Mouse (Mus musculus): ENCODE results near the gene Ccl22. TPM values are rescaled to one million over a fixed set of nuclear protein-coding genes. Genes with fewer than 3 reads are reported as not detected.

The Ccl22 gene
- total RNA-seq, 1 experiment: 6.1 TPM

DNA sequence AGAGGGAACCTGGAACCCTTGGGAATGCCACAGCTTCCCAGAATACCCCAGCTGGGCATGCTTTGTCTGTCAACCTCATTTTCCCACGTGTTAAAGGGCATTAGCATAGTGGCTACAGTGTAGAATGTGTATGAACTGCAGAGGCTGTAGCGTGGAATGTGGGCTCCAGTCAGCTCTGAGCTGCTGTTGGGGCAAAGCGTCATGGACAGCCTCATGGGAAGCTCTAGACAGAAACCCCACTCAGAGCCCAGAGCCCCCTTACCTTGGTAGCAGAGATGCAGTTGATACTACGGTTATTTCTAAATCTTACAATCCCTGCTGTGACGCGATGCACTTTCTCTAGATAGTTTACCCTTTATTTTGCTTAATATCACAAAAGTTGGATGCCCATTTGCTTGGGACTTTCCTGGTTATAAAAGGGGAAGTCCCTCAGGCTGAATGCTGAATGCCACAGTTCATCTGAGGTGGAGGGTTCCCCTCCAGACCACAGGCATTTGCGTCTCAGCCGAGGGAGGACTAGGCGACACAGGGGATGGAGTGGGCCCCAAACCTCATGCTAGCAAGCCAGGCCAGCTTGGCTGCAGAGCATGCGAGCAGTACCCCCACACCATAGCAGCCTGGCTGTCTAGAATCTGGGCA is 33.6 kb downstream of the Ccl22 start:
- H3K9me3 ChIP-seq (ENCODE audit: control insufficient read depth, insufficient read depth, low read depth, low read length): no peaks in the 10 kb centered on the region
- no peaks in the 10 kb centered on the region for H3K36me3 ChIP-seq (ENCODE audit: control insufficient read depth, insufficient read depth, low read length, poor library complexity, severe bottlenecking)
- DNase-seq (ENCODE audit: low read depth, low spot score): no peak
- no peak for TF ChIP-seq ZNF384 (IDR thresholded peaks at IDR 0.05; ENCODE audit: low read depth, low read length)
- no peak for TF ChIP-seq ZC3H11A (IDR thresholded peaks at IDR 0.05; ENCODE audit: borderline replicate concordance, low read depth, low read length)
- TF ChIP-seq MAFK (IDR thresholded peaks at IDR 0.05; ENCODE audit: insufficient read depth, low read depth, low read length): no peak
- TF ChIP-seq CHD2 (IDR thresholded peaks at IDR 0.05; ENCODE audit: low read depth, low read length): no peak
- TF ChIP-seq HCFC1 (IDR thresholded peaks at IDR 0.05; ENCODE audit: borderline replicate concordance, insufficient read depth, low read length): no peak
- no peak overlapping the region for H3K4me3 ChIP-seq (ENCODE audit: insufficient read depth in 1 of 2, low read depth in 1 of 2, low read length in 2 of 2, poor library complexity in 1 of 2, severe bottlenecking in 1 of 2)
- H3K27ac ChIP-seq (ENCODE audit: insufficient read depth, low read depth, low read length, poor library complexity, severe bottlenecking): no peak overlapping the region
- peaks cover 0 to 10% of the 10 kb centered on the region in 2 experiments; a peak in 1 of 4 replicates for H3K4me1 ChIP-seq (ENCODE audit: control insufficient read depth in 2 of 2, insufficient read depth in 2 of 2, low read length in 2 of 2, poor library complexity in 1 of 2)
- in situ Hi-C loops (cut with MboI; ENCODE audit: low sequenced_read_pairs in 2 of 2, unreplicated experiment in 2 of 2): no loop called here
- no peak overlapping the region for H3K9ac ChIP-seq (ENCODE audit: insufficient read depth, low read depth, low read length, poor library complexity, severe bottlenecking)

DNA sequence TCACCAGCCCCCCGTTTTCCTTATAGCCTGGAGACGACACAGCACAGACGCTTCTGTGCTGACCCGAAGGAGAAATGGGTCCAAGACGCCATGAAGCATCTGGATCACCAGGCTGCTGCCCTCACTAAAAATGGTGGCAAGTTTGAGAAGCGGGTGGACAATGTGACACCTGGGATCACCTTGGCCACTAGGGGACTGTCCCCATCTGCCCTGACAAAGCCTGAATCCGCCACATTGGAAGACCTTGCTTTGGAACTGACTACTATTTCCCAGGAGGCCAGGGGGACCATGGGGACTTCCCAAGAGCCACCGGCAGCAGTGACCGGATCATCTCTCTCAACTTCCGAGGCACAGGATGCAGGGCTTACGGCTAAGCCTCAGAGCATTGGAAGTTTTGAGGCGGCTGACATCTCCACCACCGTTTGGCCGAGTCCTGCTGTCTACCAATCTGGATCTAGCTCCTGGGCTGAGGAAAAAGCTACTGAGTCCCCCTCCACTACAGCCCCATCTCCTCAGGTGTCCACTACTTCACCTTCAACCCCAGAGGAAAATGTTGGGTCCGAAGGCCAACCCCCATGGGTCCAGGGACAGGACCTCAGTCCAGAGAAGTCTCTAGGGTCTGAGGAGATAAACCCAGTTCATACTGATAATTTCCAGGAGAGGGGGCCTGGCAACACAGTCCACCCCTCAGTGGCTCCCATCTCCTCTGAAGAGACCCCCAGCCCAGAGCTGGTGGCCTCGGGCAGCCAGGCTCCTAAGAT is 34.3 kb downstream of the Ccl22 start:
- no peaks in the 10 kb centered on the region for H3K9me3 ChIP-seq (ENCODE audit: control insufficient read depth, insufficient read depth, low read depth, low read length)
- H3K4me3 ChIP-seq (ENCODE audit: insufficient read depth in 1 of 2, low read depth in 1 of 2, low read length in 2 of 2, poor library complexity in 1 of 2, severe bottlenecking in 1 of 2): no peak overlapping the region
- H3K9ac ChIP-seq (ENCODE audit: insufficient read depth, low read depth, low read length, poor library complexity, severe bottlenecking): no peak overlapping the region
- in situ Hi-C loops (cut with MboI; ENCODE audit: low sequenced_read_pairs in 2 of 2, unreplicated experiment in 2 of 2): no loop called here
- DNase-seq (ENCODE audit: low read depth, low spot score): no peak
- H3K27ac ChIP-seq (ENCODE audit: insufficient read depth, low read depth, low read length, poor library complexity, severe bottlenecking): no peak overlapping the region
- no peaks in the 10 kb centered on the region for H3K36me3 ChIP-seq (ENCODE audit: control insufficient read depth, insufficient read depth, low read length, poor library complexity, severe bottlenecking)
- TF ChIP-seq CHD2 (IDR thresholded peaks at IDR 0.05; ENCODE audit: low read depth, low read length): no peak
- TF ChIP-seq ZC3H11A (IDR thresholded peaks at IDR 0.05; ENCODE audit: borderline replicate concordance, low read depth, low read length): no peak
- no peak for TF ChIP-seq MAFK (IDR thresholded peaks at IDR 0.05; ENCODE audit: insufficient read depth, low read depth, low read length)
- no peak for TF ChIP-seq HCFC1 (IDR thresholded peaks at IDR 0.05; ENCODE audit: borderline replicate concordance, insufficient read depth, low read length)
- no peak for TF ChIP-seq ZNF384 (IDR thresholded peaks at IDR 0.05; ENCODE audit: low read depth, low read length)
- H3K4me1 ChIP-seq (ENCODE audit: control insufficient read depth in 2 of 2, insufficient read depth in 2 of 2, low read length in 2 of 2, poor library complexity in 1 of 2): peaks cover 0 to 10% of the 10 kb centered on the region in 2 experiments; a peak in 1 of 4 replicates

DNA sequence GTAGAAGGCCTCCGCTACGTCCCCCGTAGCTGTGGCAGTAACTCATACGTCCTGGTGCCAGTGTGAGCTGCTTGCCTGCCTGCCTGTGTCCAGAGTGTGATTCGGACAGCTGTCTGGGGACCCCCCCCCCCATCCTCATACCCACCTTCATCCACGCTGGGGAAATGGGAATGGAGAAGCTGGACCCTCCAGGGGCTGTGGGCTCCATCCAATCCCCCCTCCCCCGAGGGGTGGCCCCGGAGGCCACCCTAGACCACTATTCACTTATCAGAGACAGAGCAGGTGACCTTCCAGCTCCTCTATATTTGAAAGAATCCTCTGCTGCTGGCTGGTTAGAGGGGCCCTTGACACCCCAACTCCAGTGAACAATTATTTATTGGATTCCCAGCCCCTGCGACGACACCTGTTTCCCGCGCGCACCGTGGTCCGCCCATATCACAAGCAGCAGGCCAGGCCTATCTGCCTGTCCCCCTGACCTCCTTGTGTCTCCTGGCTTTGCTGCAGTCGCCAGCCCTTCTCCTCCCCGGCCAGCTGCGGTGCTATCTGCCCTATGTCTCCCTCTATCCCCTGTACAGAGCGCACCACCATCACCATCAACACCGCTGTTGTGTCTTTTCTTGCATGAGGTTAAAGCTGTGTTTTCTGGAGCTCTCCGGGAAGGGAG is 35.2 kb downstream of the Ccl22 start:
- in situ Hi-C loops (cut with MboI; ENCODE audit: low sequenced_read_pairs in 2 of 2, unreplicated experiment in 2 of 2): no loop called here
- Histone ChIP-seq H3K27ac (ENCODE audit: insufficient read depth, low read depth, low read length, poor library complexity, severe bottlenecking) (no peak overlapping the region), H3K9me3 (ENCODE audit: control insufficient read depth, insufficient read depth, low read depth, low read length) (no peaks in the 10 kb centered on the region), H3K36me3 (ENCODE audit: control insufficient read depth, insufficient read depth, low read length, poor library complexity, severe bottlenecking) (no peaks in the 10 kb centered on the region), H3K4me1 (ENCODE audit: control insufficient read depth in 2 of 2, insufficient read depth in 2 of 2, low read length in 2 of 2, poor library complexity in 1 of 2) (peaks cover 2 to 17% of the 10 kb centered on the region in 2 experiments; a peak in 3 of 4 replicates), H3K4me3 (ENCODE audit: insufficient read depth in 1 of 2, low read depth in 1 of 2, low read length in 2 of 2, poor library complexity in 1 of 2, severe bottlenecking in 1 of 2) (no peak overlapping the region; a peak in 1 of 4 replicates), H3K9ac (ENCODE audit: insufficient read depth, low read depth, low read length, poor library complexity, severe bottlenecking) (no peak overlapping the region)
- no peak for DNase-seq (ENCODE audit: low read depth, low spot score)
- TF ChIP-seq CHD2 (IDR thresholded peaks at IDR 0.05; ENCODE audit: low read depth, low read length): no peak
- no peak for TF ChIP-seq ZNF384 (IDR thresholded peaks at IDR 0.05; ENCODE audit: low read depth, low read length)
- TF ChIP-seq MAFK (IDR thresholded peaks at IDR 0.05; ENCODE audit: insufficient read depth, low read depth, low read length): no peak
- no peak for TF ChIP-seq HCFC1 (IDR thresholded peaks at IDR 0.05; ENCODE audit: borderline replicate concordance, insufficient read depth, low read length)
- no peak for TF ChIP-seq ZC3H11A (IDR thresholded peaks at IDR 0.05; ENCODE audit: borderline replicate concordance, low read depth, low read length)

DNA sequence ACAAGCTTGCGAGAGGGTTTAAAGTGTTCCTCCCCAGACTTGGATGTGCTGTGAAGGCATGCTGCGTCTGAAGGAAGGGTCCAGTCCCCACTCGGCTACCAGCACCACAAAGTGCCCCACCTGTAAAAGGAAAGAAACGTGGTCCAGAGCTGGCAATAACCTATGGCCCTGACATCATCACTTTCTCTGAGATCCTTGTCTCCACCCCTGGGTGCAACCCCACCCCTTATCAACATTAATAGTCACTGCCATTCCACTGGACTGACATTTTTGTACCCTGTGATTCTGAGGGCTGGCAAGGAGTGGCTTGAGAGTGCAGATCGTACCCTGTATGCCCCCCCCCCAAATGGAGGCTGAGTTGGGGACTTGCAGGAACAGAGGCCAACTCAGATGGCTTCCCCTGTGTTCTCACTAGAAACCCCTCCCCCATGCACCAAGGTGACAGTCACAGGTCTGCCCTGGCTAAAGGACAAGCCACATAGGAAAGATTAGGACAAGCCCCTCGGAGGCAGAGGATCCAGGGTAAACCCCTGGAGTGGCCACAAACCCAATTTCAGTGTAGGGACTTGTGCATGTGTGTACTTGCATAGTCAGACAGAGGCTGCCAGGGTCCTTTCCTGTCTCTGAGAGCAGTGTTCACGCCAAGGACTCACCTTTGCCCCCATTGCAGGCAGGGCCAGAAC is 35.9 kb downstream of the Ccl22 start:
- Histone ChIP-seq H3K9me3 (ENCODE audit: control insufficient read depth, insufficient read depth, low read depth, low read length) (no peaks in the 10 kb centered on the region), H3K36me3 (ENCODE audit: control insufficient read depth, insufficient read depth, low read length, poor library complexity, severe bottlenecking) (no peaks in the 10 kb centered on the region), H3K4me1 (ENCODE audit: control insufficient read depth in 2 of 2, insufficient read depth in 2 of 2, low read length in 2 of 2, poor library complexity in 1 of 2) (peaks cover 2 to 18% of the 10 kb centered on the region in 2 experiments; a peak in 3 of 4 replicates), H3K9ac (ENCODE audit: insufficient read depth, low read depth, low read length, poor library complexity, severe bottlenecking) (no peak overlapping the region), H3K27ac (ENCODE audit: insufficient read depth, low read depth, low read length, poor library complexity, severe bottlenecking) (no peak overlapping the region), H3K4me3 (ENCODE audit: insufficient read depth in 1 of 2, low read depth in 1 of 2, low read length in 2 of 2, poor library complexity in 1 of 2, severe bottlenecking in 1 of 2) (no peak overlapping the region; a peak in 1 of 4 replicates)
- no peak for DNase-seq (ENCODE audit: low read depth, low spot score)
- in situ Hi-C loops (cut with MboI; ENCODE audit: low sequenced_read_pairs in 2 of 2, unreplicated experiment in 2 of 2): no loop called here
- TF ChIP-seq CHD2 (IDR thresholded peaks at IDR 0.05; ENCODE audit: low read depth, low read length): no peak
- no peak for TF ChIP-seq HCFC1 (IDR thresholded peaks at IDR 0.05; ENCODE audit: borderline replicate concordance, insufficient read depth, low read length)
- TF ChIP-seq ZC3H11A (IDR thresholded peaks at IDR 0.05; ENCODE audit: borderline replicate concordance, low read depth, low read length): no peak
- TF ChIP-seq MAFK (IDR thresholded peaks at IDR 0.05; ENCODE audit: insufficient read depth, low read depth, low read length): no peak
- no peak for TF ChIP-seq ZNF384 (IDR thresholded peaks at IDR 0.05; ENCODE audit: low read depth, low read length)

All from ES-E14 (cell line).